ENCODE assay signal across 12 mouse cellular contexts in genomic region chr3:31015682-31016443, GRCm38 (mm10). TPM values are rescaled to one million over a fixed set of nuclear protein-coding genes. Genes with fewer than 3 reads are reported as not detected.
DNase-seq lines count a peak whose midpoint lies in the region; ATAC-seq and TF ChIP-seq lines count a peak whose summit lies in the region.
"Had no signal": no experiment of that assay in that cellular context is flagged by ENCODE, and none has a peak within 500 bp of the region (broad histone marks: within the 10 kb centered on the region; RNA-seq: fewer than 3 reads in every experiment).

No protein-coding gene starts in this region.

- H3K4me1 ChIP-seq in forebrain, embryonic 10.5 days = peaks cover 25% of the 10 kb centered on the region
- H3K4me1 ChIP-seq in forebrain, embryonic 12.5 days = peaks cover 15% of the 10 kb centered on the region; the same call in 1 of the 2 replicates
- H3K4me1 ChIP-seq in kidney, postnatal 0 days (replicated peaks; ENCODE audit: insufficient read depth, low read length) = peaks cover 19% of the 10 kb centered on the region
- peaks cover 6% of the 10 kb centered on the region for H3K4me1 ChIP-seq in embryonic facial prominence, embryonic 11.5 days (ENCODE audit: control insufficient read depth, insufficient read depth, low read length)
- H3K4me1 ChIP-seq in stomach, embryonic 14.5 days (ENCODE audit: control insufficient read depth, insufficient read depth, low read length) = peaks cover 26% of the 10 kb centered on the region

- 82% methylated on average over 10 of the region's 10 CpGs for WGBS in forebrain, embryonic 10.5 days
- WGBS in forebrain, embryonic 12.5 days = 79% methylated on average over 10 of the region's 10 CpGs
- WGBS in kidney, postnatal 0 days = 63% methylated on average over 10 of the region's 10 CpGs
- WGBS in embryonic facial prominence, embryonic 11.5 days = 76% methylated on average over 10 of the region's 10 CpGs
- WGBS in stomach, embryonic 14.5 days = 63% methylated on average over 10 of the region's 10 CpGs

- no peaks in the 10 kb centered on the region for H3K9me3 ChIP-seq in forebrain, embryonic 10.5 days
- H3K9me3 ChIP-seq in forebrain, embryonic 12.5 days = no peaks in the 10 kb centered on the region
- H3K9me3 ChIP-seq in kidney, postnatal 0 days (replicated peaks; ENCODE audit: low read length) = no peaks in the 10 kb centered on the region
- no peaks in the 10 kb centered on the region for H3K9me3 ChIP-seq in embryonic facial prominence, embryonic 11.5 days (replicated peaks; ENCODE audit: control insufficient read depth, low read length)
- H3K9me3 ChIP-seq in stomach, embryonic 14.5 days (ENCODE audit: control insufficient read depth, low read depth, low read length) = no peaks in the 10 kb centered on the region
- H3K9me3 ChIP-seq: megakaryocyte, embryonic 14.5 days had no signal

- 0 out of 2 replicates have a peak overlapping the region, but pooled peaks have one; percentile 69 for H3K27ac ChIP-seq in forebrain, embryonic 10.5 days
- no peak overlapping the region for H3K27ac ChIP-seq in forebrain, embryonic 12.5 days
- peak overlapping the region; percentile 60 for H3K27ac ChIP-seq in kidney, postnatal 0 days
- no peak overlapping the region for H3K27ac ChIP-seq in embryonic facial prominence, embryonic 11.5 days (replicated peaks; ENCODE audit: low read depth, low read length)
- H3K27ac ChIP-seq in stomach, embryonic 14.5 days (ENCODE audit: low read length) = peak overlapping the region; percentile 77; the same call in 1 of the 2 replicates

- no peak for DNase-seq in forebrain, embryonic 10.5 days (ENCODE audit: extremely low spot score, low spot score)
- DNase-seq in kidney, postnatal 0 days (ENCODE audit: low spot score) = peak; percentile 49
- DNase-seq in kidney, adult 11 months = no peak
- DNase-seq in embryonic facial prominence, embryonic 11.5 days (ENCODE audit: low spot score) = peak; percentile 17
- no peak for DNase-seq in left cerebral cortex, adult 11 months (ENCODE audit: low spot score)
- DNase-seq: B cell, adult 2 months; kidney, postnatal 14 days; right cerebral cortex, postnatal 4 days had no signal

- H3K9ac ChIP-seq in forebrain, embryonic 12.5 days = no peak overlapping the region
- H3K9ac ChIP-seq in kidney, postnatal 0 days (ENCODE audit: low read depth, low read length) = no peak overlapping the region
- no peak overlapping the region for H3K9ac ChIP-seq in embryonic facial prominence, embryonic 11.5 days (replicated peaks; ENCODE audit: low read length)
- H3K9ac ChIP-seq in stomach, embryonic 14.5 days (replicated peaks; ENCODE audit: low read depth, low read length) = no peak overlapping the region

- peak; percentile 22; the same call in 1 of the 2 replicates for TF ChIP-seq CTCF in kidney, postnatal 0 days (IDR thresholded peaks at IDR 0.05; ENCODE audit: low read depth)

- H3K4me2 ChIP-seq in forebrain, embryonic 12.5 days = no peak overlapping the region
- H3K4me2 ChIP-seq in kidney, postnatal 0 days (ENCODE audit: low read length) = no peak overlapping the region
- no peak overlapping the region for H3K4me2 ChIP-seq in embryonic facial prominence, embryonic 11.5 days (ENCODE audit: low read depth, low read length)
- H3K4me2 ChIP-seq in stomach, embryonic 14.5 days (replicated peaks; ENCODE audit: low read depth, low read length) = no peak overlapping the region

- peaks cover 20% of the 10 kb centered on the region for H3K36me3 ChIP-seq in forebrain, embryonic 10.5 days (replicated peaks)
- H3K36me3 ChIP-seq in forebrain, embryonic 12.5 days (replicated peaks) = no peaks in the 10 kb centered on the region
- no peaks in the 10 kb centered on the region for H3K36me3 ChIP-seq in kidney, postnatal 0 days (ENCODE audit: insufficient read depth, low read length)
- H3K36me3 ChIP-seq in embryonic facial prominence, embryonic 11.5 days (replicated peaks; ENCODE audit: control insufficient read depth, insufficient read depth, low read depth, low read length) = no peaks in the 10 kb centered on the region
- H3K36me3 ChIP-seq in stomach, embryonic 14.5 days (ENCODE audit: control insufficient read depth, insufficient read depth, low read length) = peaks cover 7% of the 10 kb centered on the region; the same call in 1 of the 2 replicates

- no peaks in the 10 kb centered on the region for H3K27me3 ChIP-seq in forebrain, embryonic 10.5 days (ENCODE audit: poor library complexity, severe bottlenecking)
- H3K27me3 ChIP-seq in forebrain, embryonic 12.5 days = no peaks in the 10 kb centered on the region
- no peaks in the 10 kb centered on the region for H3K27me3 ChIP-seq in kidney, postnatal 0 days (ENCODE audit: insufficient read depth, low read length)
- no peaks in the 10 kb centered on the region for H3K27me3 ChIP-seq in embryonic facial prominence, embryonic 11.5 days (ENCODE audit: control insufficient read depth, insufficient read depth, low read length)
- H3K27me3 ChIP-seq in stomach, embryonic 14.5 days (ENCODE audit: control insufficient read depth, insufficient read depth, low read length) = no peaks in the 10 kb centered on the region
- H3K27me3 ChIP-seq: megakaryocyte, embryonic 14.5 days had no signal

- no peak overlapping the region for H3K4me3 ChIP-seq in forebrain, embryonic 10.5 days
- no peak overlapping the region for H3K4me3 ChIP-seq in forebrain, embryonic 12.5 days (replicated peaks)
- H3K4me3 ChIP-seq in kidney, postnatal 0 days (replicated peaks; ENCODE audit: low read depth, low read length) = no peak overlapping the region
- H3K4me3 ChIP-seq in embryonic facial prominence, embryonic 11.5 days (ENCODE audit: low read depth, low read length) = no peak overlapping the region
- no peak overlapping the region for H3K4me3 ChIP-seq in stomach, embryonic 14.5 days (ENCODE audit: low read depth, low read length)
- H3K4me3 ChIP-seq: megakaryocyte, embryonic 14.5 days had no signal

- no peak for ATAC-seq in forebrain, embryonic 12.5 days (ENCODE audit: low FRiP score)
- ATAC-seq in kidney, postnatal 0 days (replicated peaks; ENCODE audit: low FRiP score, low read depth) = no peak
- ATAC-seq in embryonic facial prominence, embryonic 11.5 days (replicated peaks; ENCODE audit: insufficient number of reproducible peaks, low FRiP score, low TSS enrichment, low read depth) = no peak
- ATAC-seq in stomach, embryonic 14.5 days (ENCODE audit: insufficient number of reproducible peaks, insufficient read depth, low FRiP score, low read depth) = peak; percentile 39; the same call in 1 of the 2 replicates
- ATAC-seq in granulocyte monocyte progenitor cell, adult 5-6 weeks (replicated peaks; ENCODE audit: poor library complexity, severe bottlenecking) = no peak

RNA-seq across cellular contexts. Expression of gene Prkci, which starts 20.3 kb away (rescaled TPM):
- 37.7 and 39.2 TPM in 2 replicates for polyA plus RNA-seq in forebrain, embryonic 10.5 days (2016; fragmentation: Nextera tagmentation; extraction: Ambion mirVana)
- polyA plus RNA-seq in forebrain, embryonic 12.5 days (2016; fragmentation: Nextera tagmentation; extraction: Ambion mirVana) = 38.7 and 40.2 TPM in 2 replicates
- polyA plus RNA-seq in kidney, postnatal 0 days (2015; fragmentation: Nextera tagmentation; extraction: Ambion mirVana) = 29.5 and 31.6 TPM in 2 replicates
- polyA plus RNA-seq in embryonic facial prominence, embryonic 11.5 days (2014; fragmentation: Nextera tagmentation; extraction: Ambion mirVana) = 51.4 and 57.1 TPM in 2 replicates
- 51.0 and 51.7 TPM in 2 replicates for polyA plus RNA-seq in stomach, embryonic 14.5 days (2014; fragmentation: Nextera tagmentation; extraction: Ambion mirVana)
- total RNA-seq in granulocyte monocyte progenitor cell, adult 5-6 weeks (2014; fragmentation: Nextera tagmentation) = 12.8 and 22.5 TPM in 2 replicates
- 16.0 and 19.6 TPM in 2 replicates for total RNA-seq in granulocyte monocyte progenitor cell, adult 5-6 weeks (2017)

RNA-seq across cellular contexts. Expression of gene Phc3, which starts 46.6 kb away (rescaled TPM):
- 4.7 and 5.9 TPM in 2 replicates for polyA plus RNA-seq in forebrain, embryonic 10.5 days (2016; fragmentation: Nextera tagmentation; extraction: Ambion mirVana)
- 6.9 and 7.5 TPM in 2 replicates for polyA plus RNA-seq in forebrain, embryonic 12.5 days (2016; fragmentation: Nextera tagmentation; extraction: Ambion mirVana)
- polyA plus RNA-seq in kidney, postnatal 0 days (2015; fragmentation: Nextera tagmentation; extraction: Ambion mirVana) = 4.5 and 4.7 TPM in 2 replicates
- 4.0 and 4.4 TPM in 2 replicates for polyA plus RNA-seq in embryonic facial prominence, embryonic 11.5 days (2014; fragmentation: Nextera tagmentation; extraction: Ambion mirVana)
- polyA plus RNA-seq in stomach, embryonic 14.5 days (2014; fragmentation: Nextera tagmentation; extraction: Ambion mirVana) = 12.9 and 13.7 TPM in 2 replicates
- total RNA-seq in granulocyte monocyte progenitor cell, adult 5-6 weeks (2014; fragmentation: Nextera tagmentation) = 31.6 and 33.7 TPM in 2 replicates
- total RNA-seq in granulocyte monocyte progenitor cell, adult 5-6 weeks (2017) = 13.8 and 14.1 TPM in 2 replicates

Comparison
In these comparisons a context has a peak if more than half of its experiments do, and no peak if none do; other contexts are left out.
1. DNase-seq: peak in kidney, postnatal 0 days (single experiment) and embryonic facial prominence, embryonic 11.5 days (single experiment); none in forebrain, embryonic 10.5 days (single experiment), kidney, adult 11 months (single experiment) and left cerebral cortex, adult 11 months (single experiment).
2. H3K27ac ChIP-seq: peak in forebrain, embryonic 10.5 days (single experiment), kidney, postnatal 0 days (single experiment) and stomach, embryonic 14.5 days (single experiment); none in forebrain, embryonic 12.5 days (single experiment) and embryonic facial prominence, embryonic 11.5 days (single experiment).